Mouse (Mus musculus): Measurements from ENCODE around the gene Trp53tg5. TPM values are rescaled to one million over a fixed set of nuclear protein-coding genes. Genes with fewer than 3 reads are reported as not detected.

Trp53tg5 gene
- total RNA-seq, 2 experiments from 2014 or later, result not detected

DNA sequence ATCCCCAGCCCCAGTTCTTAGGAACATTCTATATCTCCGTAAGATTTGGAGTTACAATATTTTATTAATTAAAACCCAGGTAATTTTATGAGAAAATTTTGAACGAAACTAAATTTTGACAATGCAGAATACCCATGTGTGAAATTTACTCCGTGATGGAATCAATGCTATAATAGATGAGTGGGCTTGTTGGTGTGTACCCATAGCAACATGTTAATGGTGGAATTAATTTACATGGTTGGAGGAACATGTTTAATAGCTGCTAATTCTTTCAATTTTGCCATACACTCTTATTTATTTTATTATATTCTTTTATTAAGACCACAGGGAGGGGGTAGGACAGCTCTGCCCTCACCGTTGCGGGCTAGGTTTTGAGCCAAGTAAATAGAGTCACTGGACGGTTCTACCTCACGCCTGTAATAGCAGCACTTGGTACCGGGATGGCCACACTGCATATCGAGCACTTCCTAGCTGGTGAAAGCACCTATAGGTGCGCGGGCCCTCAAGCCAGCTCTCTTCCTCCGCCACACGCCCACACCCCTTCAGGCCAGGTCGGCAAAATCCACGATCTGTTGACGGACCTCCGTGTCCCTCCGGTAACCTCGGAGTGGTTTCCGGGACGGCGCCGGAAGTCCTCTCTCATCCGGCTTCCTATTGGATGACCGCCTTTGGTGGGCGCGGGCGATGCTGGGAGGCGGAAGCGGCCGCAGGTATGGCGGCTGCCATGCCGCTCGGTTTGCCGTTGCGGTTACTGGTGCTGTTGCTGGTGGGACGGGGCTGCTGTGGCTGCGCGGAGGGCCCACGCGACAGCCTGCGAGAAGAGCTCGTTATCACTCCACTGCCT is 23.5 kb upstream of the Trp53tg5 start, which contains the start of gene Pigt:
Gene Pigt, plus strand, starts transcription at position 674 of the 844 bp plus-strand sequence.
- intact Hi-C loops (cut with DNase I), result no loop called here
- DNase-seq, result peak; percentile 87 to 90

DNA sequence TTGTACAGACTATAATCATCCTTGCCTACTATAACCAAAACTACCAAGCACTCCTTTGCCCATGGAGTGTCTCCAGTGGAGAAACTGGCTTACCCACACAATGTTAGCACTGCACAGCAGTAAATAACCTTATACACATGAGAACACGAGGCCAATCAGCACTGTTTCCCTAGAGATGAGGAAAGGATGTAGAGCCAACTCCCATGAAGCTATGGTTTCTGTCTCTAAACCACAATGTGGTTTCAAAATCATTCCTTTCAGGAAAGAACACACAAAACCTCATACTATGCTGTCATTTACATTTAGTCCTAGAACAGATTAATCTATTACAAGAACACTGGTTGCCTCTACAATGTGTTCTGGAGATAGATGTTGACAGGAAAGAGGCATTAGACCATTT is 22.8 kb upstream of the Trp53tg5 start:
- intact Hi-C loops (cut with DNase I), result no loop called here

DNA sequence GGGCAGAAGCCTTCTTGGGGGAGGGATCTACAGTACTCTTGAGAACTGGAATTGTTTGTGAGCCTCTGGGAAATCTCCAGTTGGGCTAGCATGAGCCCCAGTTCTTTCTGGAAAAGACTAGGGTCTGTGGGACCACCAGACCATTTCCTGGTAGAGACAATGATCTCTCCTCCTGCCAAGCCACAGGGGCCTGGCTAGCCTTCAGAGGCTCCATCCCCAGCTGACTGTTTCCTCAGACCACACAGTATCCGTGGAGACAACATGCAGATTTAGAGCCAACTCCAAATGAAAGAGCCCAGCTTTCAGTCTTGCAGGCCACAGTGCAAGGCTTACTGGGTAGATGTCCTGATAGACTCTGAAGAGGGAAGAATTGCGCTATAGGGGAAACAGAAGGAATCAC is 20.6 kb upstream of the Trp53tg5 start:
- no peak for DNase-seq
- intact Hi-C loops (cut with DNase I), result no loop called here

More for the DNA sequence above, 22.8 kb upstream of the Trp53tg5 start:
- no peak for DNase-seq

DNA sequence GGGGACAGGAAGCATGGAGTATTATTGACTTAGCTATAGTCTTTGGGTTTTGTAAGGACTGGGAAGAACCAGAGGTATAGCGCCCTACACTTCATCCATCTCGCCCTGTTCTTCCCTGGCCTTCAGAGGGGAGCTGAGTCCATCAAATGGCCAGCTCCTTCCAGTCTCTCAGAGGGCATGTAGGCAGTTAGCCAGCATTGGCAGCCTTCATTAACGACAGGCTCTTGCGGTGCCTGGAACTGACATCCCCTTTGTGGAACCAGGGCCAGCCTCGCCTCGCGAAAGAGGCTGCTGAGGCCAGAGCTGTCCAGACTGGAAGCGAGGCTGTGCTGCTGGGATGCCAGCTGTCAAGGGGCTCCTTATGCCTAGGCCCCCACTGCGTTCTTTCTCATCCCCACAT is 14.3 kb upstream of the Trp53tg5 start:
- no peak for DNase-seq
- intact Hi-C loops (cut with DNase I), result no loop called here

DNA sequence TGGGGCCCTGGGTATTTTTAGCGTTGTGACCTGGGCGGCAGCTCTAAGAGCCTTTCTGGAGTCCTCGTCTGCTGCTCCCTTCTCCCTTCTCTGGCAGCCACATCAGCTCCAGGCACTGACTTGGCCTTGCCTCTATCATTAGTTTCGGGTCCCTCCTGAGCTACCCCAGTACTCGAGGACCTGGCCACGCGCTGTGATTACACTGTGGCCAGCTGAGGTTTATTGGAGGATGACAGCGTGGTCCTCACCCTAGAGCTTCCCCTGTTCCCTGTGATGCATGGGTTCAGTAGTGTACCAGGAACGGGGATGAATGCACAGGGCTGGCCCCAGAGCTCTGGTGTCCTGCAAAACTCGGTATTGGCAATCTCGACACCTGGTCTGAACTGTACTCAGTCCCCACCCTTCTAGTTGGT is 13.6 kb upstream of the Trp53tg5 start:
- intact Hi-C loops (cut with DNase I), result no loop called here
- no peak for DNase-seq

DNA sequence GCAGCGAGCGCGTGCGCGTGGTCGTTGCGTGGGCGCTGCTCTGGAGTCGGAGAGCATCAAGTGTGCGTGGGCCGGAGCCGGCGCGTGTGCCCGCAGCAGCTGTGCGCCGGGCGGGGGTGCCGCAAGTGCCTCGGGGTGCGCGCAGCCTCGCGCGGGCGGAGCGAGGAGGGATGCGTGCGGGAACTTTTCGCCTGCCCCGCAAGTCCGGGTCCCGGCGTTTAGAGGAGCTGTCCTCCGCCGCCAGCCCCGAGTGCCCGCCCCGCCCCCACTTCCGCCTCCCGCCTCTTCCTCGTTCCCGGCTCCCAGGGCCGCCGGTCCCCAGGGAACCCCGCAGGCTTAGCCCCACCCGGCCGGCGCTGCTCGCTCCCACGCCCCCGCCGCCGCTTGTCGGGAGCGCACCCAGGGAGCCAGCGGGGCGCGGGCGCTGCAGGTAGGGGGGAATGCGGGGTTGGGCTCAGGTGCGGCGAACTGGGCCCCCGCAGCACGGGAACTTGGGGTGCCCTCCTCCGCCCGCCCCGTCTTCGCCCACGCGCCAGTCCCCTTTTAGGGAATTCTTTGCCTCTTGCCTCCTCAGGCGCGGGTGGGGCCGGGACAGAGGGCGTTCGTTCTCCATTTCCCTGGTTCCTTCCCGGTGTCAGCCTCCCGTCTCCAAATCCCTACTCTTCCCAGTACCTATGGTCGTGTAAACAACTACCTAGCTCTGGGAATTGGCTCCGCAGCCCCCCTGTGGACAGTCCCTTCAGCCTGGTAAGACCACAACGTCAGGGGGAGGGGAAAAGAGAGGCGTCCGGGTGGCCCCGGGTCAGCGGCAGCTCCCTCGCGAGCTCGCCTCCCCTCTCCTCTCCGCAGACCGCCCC is 13.0 kb upstream of the Trp53tg5 start:
- peak; percentile 78 to 87 for DNase-seq
- intact Hi-C loops (cut with DNase I), result no loop called here

DNA sequence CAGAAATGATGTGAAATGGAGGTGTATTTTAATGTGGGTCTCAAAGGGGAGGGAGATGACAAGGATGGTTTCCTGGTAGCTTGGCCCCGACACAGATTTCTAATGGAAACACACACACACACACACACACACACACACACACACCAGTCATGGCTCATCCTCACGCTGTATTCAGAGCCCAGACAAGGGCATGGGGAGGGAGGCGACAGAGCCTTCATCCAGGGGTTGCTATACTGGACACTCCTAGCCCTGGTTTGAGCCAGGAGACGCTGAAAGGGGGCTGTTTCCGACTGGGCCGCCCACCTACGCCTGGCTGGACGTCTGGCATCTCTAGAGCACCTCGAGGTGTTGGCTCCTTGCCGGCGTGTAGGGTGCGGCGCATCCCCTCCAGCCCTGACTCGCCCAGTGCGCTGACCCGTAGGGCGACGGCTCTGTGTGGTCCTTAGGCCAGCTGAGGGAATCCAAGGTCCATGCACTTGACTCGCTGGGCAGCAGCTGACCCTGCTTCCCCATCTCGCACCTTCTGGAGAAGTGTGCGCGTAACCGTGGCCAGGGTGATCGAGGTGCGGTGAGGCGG is 12.2 kb upstream of the Trp53tg5 start, which contains the start of gene Dbndd2:
Gene Dbndd2, plus strand, starts transcription at position 426 of the 577 bp plus-strand sequence.
- intact Hi-C loops (cut with DNase I), result loop anchor here (2.0 kb wide), 1 partner anchor 23 kb away; no protein-coding TSS in a partner anchor
- DNase-seq, result peak; percentile 45 to 67

DNA sequence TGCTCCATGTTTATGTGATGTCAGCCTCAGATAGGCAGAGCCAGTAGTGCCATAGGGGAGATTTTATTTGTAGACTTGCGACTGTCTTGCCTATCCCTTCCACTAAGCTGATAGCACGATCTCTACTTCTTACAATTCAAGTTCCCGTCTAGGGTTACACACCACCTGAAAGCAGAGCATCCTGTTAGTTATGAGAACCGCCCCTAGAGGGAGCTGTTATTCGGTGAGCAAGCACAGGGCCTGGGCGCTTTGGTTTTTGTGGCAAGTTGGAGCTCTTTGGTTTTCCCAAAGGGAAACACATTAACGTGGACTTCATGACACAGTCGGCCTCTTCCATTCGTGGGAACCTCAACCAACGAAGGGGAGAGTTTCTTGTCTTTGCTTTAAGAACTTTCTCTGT is 3.3 kb downstream of the Trp53tg5 start:
- peak; percentile 55 to 76 for DNase-seq
- intact Hi-C loops (cut with DNase I), result loop anchor here (1.0 kb wide), 1 partner anchor 48 kb away; no protein-coding TSS in a partner anchor

DNA sequence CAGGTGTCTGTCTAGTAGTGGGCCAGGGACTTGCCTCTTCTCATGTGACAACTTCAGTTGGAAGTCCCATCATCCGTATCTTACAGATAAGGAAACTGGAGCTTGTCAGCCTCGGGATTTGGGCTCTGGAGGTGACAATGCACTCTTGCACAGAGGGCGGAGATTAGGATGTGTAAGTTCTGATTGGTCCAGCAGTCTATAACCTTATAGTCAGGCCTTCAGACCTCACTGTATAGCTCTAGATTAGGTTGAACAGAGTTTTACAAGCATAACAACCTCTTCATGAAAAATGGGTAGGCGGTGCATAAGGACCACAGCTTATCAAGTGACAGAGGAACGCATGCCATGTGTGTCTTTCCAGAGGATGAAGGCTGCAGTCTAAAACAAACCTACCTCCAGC is 6.7 kb downstream of the Trp53tg5 start:
- intact Hi-C loops (cut with DNase I), result no loop called here
- no peak for DNase-seq

DNA sequence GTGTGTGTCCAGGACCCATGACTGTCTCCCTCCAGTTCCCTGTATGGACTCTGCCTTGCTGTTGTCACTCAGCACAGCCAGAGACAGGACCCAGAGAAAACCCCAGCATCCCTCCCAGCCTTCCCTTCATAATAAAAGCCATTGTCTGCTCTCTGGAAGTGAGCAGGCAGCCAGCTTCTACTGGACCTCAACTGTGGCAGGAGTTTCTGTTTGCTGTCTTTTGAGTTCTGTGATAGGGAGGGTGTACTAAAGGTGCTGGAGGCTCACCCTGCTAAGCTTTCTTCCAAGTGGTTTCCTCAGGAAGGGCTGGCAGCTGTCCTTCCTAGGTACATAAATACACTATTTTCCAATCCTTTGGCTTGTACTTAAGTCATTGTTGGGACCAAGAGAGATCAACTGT is 8.4 kb downstream of the Trp53tg5 start:
- no peak for DNase-seq
- intact Hi-C loops (cut with DNase I), result no loop called here

DNA sequence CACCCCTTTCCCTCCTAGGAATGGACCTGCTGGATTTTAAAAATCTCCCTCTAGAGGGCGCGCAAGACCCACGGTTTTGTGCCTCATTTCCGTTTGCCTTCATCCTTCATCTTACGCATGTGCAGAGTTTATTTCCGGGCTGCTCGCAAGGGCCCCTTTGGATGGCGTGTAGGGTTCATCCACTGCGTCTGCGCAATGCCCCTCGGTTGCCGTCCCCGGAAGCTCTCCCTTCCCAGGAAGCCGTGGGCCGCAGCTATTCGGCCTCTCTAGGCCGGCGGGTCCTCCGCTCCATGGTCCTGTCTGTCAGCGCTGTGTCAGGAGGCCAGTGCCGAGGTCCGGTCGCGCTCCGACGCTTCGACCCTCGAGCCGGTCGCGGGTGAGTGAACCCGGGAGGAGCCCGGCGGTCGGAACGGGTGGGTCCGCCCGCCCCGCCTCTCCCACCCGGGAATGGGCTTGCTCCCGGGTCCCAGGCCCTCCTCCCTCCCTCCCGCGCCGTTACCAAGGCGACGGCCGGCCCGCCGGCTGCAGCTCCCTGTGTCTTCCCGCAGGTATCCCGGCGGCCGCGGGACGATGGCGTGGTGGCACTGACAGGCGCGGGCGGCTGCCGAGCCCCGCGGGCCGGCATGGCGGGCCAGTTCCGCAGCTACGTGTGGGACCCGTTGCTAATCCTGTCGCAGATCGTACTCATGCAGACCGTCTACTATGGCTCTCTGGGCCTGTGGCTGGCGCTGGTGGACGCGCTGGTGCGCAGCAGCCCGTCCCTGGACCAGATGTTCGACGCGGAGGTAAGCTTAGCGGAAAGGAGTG is 12.6 kb downstream of the Trp53tg5 start, which contains the start of gene Gm20458:
Gene Gm20458, plus strand, starts transcription at position 223 of the 807 bp plus-strand sequence.
- intact Hi-C loops (cut with DNase I), result loop anchor here (2.0 kb wide), 1 partner anchor 58 kb away; no protein-coding TSS in a partner anchor
- DNase-seq, result peak; percentile 94 to 95

DNA sequence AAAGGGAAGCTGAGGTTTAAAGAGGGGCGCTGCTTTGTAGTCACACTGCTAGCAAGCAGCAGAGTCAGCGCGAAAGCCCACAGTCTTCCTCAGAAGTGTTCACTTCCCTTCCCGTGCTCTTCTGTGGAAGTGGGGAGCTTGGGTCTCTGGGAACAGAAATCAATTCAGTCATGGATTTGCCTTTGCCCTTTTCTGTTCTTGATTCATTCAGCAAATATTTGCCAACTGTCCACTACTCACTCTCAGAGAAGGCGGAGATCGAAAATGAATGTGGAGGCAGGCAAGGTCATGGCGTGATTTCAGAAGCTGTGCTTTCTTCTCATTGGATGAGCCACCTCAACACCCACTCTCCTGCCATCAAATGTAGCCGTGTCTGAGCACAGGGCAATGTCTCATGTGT is 15.0 kb downstream of the Trp53tg5 start:
- intact Hi-C loops (cut with DNase I), result no loop called here
- DNase-seq, result no peak

DNA sequence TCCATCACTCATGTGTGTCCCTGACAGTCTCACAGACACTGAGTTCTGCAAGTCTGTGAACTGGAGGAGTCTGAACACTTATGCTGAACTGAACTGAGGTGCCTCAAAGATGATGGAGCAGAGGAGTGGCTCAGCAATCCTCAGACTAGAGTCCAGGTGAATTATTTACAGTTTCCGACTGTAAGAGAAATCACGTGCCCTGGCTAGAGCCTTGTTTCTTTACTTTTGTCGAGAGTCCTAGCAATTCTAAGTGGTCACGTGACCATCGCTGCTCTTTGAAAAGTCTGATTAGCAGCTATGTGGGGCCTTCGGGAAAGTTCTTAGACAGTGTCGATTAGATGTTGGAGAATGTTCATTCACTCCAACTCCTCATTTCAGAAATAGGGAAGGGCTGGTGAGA is 15.6 kb downstream of the Trp53tg5 start:
- DNase-seq, result no peak
- intact Hi-C loops (cut with DNase I), result loop anchor here (2.0 kb wide), 1 partner anchor 41 kb away; no protein-coding TSS in a partner anchor

DNA sequence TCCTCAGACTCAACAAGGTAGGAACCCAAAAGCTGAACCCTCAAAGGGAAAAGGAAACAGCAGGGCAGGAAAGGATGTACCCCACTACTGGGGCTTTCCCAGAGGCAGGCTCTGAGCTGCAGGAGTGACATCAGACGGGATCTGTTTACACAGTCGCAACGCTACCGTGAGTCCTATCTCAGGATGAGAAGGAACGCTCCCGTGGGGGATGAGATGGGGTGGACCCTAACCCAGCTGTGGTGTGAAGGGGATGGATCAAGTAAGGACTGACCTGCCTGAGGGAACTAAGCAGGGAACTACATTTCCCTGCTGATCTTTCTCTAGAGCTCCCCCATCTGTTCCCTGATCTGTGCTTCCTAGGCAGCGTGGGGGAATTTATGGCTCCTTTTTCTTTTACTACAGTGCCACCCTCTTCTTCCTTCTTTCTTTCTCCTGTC is 16.6 kb downstream of the Trp53tg5 start, which contains the start of gene Sys1:
Gene Sys1, plus strand, starts transcription at position 101 of the 437 bp plus-strand sequence.
- DNase-seq, result peak in 1 of 2 experiments; percentile 23
- intact Hi-C loops (cut with DNase I), result loop anchor here (2.0 kb wide), 1 partner anchor 40 kb away; no protein-coding TSS in a partner anchor

DNA sequence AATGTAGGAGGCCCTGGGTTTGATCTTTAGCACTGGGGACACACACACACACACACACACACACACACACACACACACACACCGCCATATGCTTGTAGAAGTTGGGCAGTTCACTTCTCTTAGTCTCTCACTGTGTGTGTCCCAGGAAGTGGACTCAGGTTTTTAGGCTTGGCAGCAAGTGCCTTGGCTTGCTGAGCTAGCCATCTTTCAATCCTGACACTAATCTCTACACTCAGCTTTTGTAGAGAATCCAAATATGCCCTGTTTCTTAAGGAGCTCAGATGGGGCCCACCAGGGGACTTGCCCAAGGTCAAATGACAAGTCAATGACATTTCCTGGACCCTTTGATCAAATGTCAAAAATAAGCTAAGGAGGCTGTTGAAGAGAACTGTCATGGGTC is 17.1 kb downstream of the Trp53tg5 start:
- no peak for DNase-seq
- intact Hi-C loops (cut with DNase I), result loop anchor here (2.0 kb wide), 1 partner anchor 40 kb away; no protein-coding TSS in a partner anchor

DNA sequence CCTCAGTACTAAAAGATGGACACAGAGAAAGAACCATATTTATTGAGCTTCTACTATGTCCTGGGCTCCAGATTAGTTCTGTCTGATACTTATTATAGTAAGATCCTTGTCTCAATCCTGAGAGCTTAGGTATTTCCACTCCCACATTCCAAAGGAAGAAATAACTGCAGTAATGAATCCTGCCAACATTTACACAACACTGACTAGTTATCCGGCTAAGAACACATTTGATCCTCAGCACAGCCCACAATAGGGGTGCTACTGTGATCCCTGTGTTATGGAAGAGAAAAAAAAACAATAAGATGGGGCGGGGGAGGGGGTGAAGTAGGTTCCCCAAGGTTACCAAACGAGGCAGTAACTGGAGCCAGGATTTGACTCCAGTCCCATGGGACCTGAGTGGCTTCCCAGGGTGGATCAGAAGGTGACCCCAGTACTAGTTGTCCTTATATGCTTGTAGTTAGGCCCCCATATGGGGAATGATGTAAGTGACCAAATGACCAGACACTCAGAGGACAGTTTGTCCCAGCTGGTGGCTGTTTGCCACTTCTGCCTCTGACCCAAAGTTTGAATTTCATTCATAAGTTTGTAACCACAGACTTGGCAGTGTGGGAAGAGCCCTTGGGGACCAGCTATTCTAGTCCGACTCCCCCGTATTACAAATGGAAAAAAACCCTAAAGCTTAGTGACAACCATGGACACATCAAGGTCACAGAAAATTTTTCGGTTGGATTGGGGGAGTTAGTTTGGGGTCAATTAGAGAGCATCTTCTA is 17.9 kb downstream of the Trp53tg5 start:
- intact Hi-C loops (cut with DNase I), result loop anchor here (2.0 kb wide), 1 partner anchor 39 kb away; no protein-coding TSS in a partner anchor
- DNase-seq, result peak; percentile 62 to 63

DNA sequence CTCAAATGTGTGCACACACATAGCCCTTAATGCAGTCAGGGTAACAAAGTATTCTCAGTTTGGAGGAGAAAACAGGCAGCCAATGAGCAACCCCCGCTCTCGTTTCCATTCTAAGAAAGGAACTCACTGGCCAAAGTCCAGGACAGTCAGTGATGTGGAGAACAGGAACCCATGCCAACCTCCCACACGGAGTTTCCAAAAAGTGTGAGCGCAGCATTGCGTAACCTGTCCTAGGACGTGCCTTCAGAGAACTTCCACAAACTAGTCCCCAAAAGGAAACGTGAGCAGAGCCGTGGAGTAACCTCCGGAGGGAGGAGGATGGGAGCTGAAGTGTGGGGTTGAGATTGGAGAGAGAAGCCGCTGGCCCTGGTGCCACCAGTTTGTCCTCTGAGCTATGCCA is 18.7 kb downstream of the Trp53tg5 start:
- DNase-seq, result peak; percentile 79 to 81
- intact Hi-C loops (cut with DNase I), result no loop called here

DNA sequence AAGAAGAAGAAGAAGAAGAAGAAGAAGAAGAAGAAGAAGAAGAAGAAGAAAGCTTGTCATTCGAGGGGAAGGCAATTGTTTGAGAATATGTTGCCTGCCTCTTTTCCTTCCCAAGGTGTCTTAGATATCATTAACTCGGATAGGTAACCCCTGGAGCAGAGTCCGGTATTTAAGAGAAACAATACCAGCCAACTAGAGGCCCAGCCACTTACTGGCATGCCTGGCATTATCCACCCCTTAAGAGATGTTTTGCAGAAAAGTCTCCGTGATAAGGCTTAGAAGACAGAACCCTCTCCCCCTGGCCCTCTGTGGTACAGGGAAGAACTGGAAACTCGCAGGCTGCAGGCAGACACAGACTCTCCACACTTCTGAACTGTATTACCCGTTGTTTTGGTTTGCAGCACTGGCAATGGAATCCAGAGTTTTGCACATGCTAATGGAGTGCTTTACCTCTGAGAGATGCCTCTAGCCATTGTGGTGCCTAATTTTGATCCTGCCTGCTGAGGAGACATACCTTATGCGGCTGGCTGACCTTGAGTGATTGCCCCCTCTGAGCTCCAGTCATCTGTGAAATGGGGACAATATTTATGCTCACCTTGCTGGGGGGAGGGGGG is 19.5 kb downstream of the Trp53tg5 start:
- no peak for DNase-seq
- intact Hi-C loops (cut with DNase I), result no loop called here

Measured in heart, postnatal 14 days (tissue).